Mouse (Mus musculus) frontal cortex, postnatal 36 days (tissue): ENCODE results near the gene Pdap1.
"Not testable (repeated sequence)": the region's sequence is repeated elsewhere in the genome, so short reads cannot be mapped to it uniquely, and the experiment has no call there.

Experiments used
- DNase-seq, 2 experiments: peaks; one replicate each; pipeline ENCODE4 v3.0.0; 2022; ENCODE audit warnings: low spot score in 2 of 2

Gene Pdap1

DNA sequence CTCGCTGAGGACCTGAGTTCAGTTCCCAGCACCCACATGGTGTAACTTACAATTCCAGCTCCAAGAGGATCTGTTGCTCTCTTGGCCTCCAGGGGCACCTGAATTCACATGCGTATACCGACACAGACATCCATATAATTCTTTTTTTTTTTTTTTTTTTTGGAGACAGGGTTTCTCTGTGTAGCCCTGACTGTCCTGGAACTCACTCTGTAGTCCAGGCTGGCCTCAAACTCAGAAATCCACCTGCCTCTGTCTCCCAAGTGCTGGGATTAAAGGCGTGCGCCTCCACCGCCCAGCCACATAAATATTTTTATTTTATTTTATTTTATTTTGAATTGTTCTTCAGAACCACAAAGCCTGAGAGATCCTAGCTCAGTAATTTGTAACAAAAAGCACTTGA, 56.8 kb downstream of the Pdap1 start:
- not testable (repeated sequence) for DNase-seq

DNA sequence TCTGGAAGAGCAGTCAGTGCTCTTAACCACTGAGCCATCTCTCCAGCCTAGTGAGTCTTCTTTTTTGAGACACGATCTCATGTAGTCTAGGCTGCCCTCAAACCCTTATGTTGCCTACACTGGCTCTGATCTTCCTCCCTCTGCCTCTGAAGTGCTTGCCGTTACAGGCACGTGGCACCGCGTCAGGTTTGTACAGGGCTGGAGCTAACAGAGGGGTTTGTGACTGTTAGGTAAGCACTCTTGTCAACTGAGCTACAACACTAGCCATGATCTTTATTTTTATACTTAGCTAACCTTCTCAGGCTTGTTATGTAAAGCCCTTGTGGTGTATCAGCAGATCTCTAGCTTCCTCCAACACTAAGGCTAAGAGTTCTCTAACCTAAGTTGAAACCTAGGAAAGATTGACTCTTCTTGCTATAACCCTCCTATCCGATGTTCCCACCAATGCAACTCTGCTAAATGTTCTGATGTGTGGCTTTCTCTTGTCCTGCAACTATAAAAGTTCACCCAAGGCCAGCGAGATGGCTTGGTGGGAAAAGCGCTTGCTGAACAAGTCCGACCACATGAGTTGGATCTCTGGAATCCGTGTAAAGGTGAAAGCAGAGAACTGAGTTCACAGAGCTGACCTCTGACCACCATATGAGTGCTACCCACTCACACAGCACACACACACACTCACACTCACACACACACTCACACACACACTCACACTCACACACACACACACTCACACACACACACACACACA, 58.0 kb downstream of the Pdap1 start:
- no peak for DNase-seq
